10 mouse cellular contexts compared by ENCODE assay signal in genomic region chr8:45507277-45507633, GRCm38 (mm10). TPM values are rescaled to one million over a fixed set of nuclear protein-coding genes. Genes with fewer than 3 reads are reported as not detected.
DNase-seq lines count a peak whose midpoint lies in the region; ATAC-seq lines count a peak whose summit lies in the region.
"Had no signal": no experiment of that assay in that cellular context is flagged by ENCODE, and none has a peak within 500 bp of the region (broad histone marks: within the 10 kb centered on the region; RNA-seq: fewer than 3 reads in every experiment).

No protein-coding gene starts in this region.

- no peak for DNase-seq in heart, adult 8-10 months (ENCODE audit: low spot score)
- no peak for DNase-seq in hindbrain, embryonic 11.5 days (ENCODE audit: low spot score)
- DNase-seq in midbrain, embryonic 14.5 days, result no peak
- DNase-seq in liver, result no peak
- no peak for DNase-seq in left cerebral cortex, postnatal 4 days
- DNase-seq: heart, postnatal 14 days; thymus, postnatal 36 days had no signal

- intact Hi-C loops in left cerebral cortex, postnatal 4 days (cut with DNase I), result no loop called here

- no peak for ATAC-seq in heart, embryonic 15.5 days (replicated peaks; ENCODE audit: insufficient number of reproducible peaks, insufficient read depth, low FRiP score, low read depth)
- ATAC-seq in embryonic facial prominence, embryonic 12.5 days (ENCODE audit: insufficient number of reproducible peaks, insufficient read depth, low FRiP score, low TSS enrichment), result 0 out of 2 replicates have a peak, but pooled peaks have one; percentile 56
- ATAC-seq in hindbrain, embryonic 11.5 days (ENCODE audit: low FRiP score), result peak; percentile 64
- peak; percentile 73 for ATAC-seq in midbrain, embryonic 14.5 days (ENCODE audit: low FRiP score, low TSS enrichment)
- ATAC-seq in granulocyte monocyte progenitor cell, adult 5-6 weeks (replicated peaks; ENCODE audit: poor library complexity, severe bottlenecking), result no peak

- H3K27ac ChIP-seq in heart, embryonic 15.5 days, result no peak overlapping the region
- peak overlapping the region; percentile 8; the same call in 1 of the 2 replicates for H3K27ac ChIP-seq in embryonic facial prominence, embryonic 12.5 days
- no peak overlapping the region for H3K27ac ChIP-seq in hindbrain, embryonic 11.5 days (ENCODE audit: low read depth, low read length)
- H3K27ac ChIP-seq in midbrain, embryonic 14.5 days (replicated peaks; ENCODE audit: low read depth, low read length), result peak overlapping the region; percentile 92

- peak overlapping the region; percentile 46 for H3K4me2 ChIP-seq in heart, embryonic 15.5 days
- H3K4me2 ChIP-seq in embryonic facial prominence, embryonic 12.5 days (replicated peaks), result peak overlapping the region; percentile 50
- H3K4me2 ChIP-seq in hindbrain, embryonic 11.5 days (replicated peaks; ENCODE audit: low read depth, low read length), result peak overlapping the region; percentile 22
- peak overlapping the region; percentile 54 for H3K4me2 ChIP-seq in midbrain, embryonic 14.5 days (ENCODE audit: low read length)

- peak overlapping the region; percentile 9; the same call in 1 of the 2 replicates for H3K4me3 ChIP-seq in heart, embryonic 15.5 days
- H3K4me3 ChIP-seq in embryonic facial prominence, embryonic 12.5 days, result peak overlapping the region; percentile 34
- no peak overlapping the region for H3K4me3 ChIP-seq in hindbrain, embryonic 11.5 days (ENCODE audit: low read depth, low read length)
- H3K4me3 ChIP-seq in midbrain, embryonic 14.5 days (replicated peaks; ENCODE audit: low read depth, low read length), result peak overlapping the region; percentile 43

- no peaks in the 10 kb centered on the region for H3K36me3 ChIP-seq in heart, embryonic 15.5 days
- H3K36me3 ChIP-seq in embryonic facial prominence, embryonic 12.5 days, result no peaks in the 10 kb centered on the region
- H3K36me3 ChIP-seq in hindbrain, embryonic 11.5 days (ENCODE audit: control insufficient read depth, insufficient read depth, low read length), result no peaks in the 10 kb centered on the region
- H3K36me3 ChIP-seq in midbrain, embryonic 14.5 days (ENCODE audit: control insufficient read depth, insufficient read depth, low read length), result no peaks in the 10 kb centered on the region

- no peaks in the 10 kb centered on the region for H3K9me3 ChIP-seq in heart, embryonic 15.5 days (replicated peaks)
- no peaks in the 10 kb centered on the region for H3K9me3 ChIP-seq in embryonic facial prominence, embryonic 12.5 days
- no peaks in the 10 kb centered on the region for H3K9me3 ChIP-seq in hindbrain, embryonic 11.5 days (ENCODE audit: control insufficient read depth, low read length)
- no peaks in the 10 kb centered on the region for H3K9me3 ChIP-seq in midbrain, embryonic 14.5 days (ENCODE audit: control insufficient read depth, low read length)

- WGBS in heart, embryonic 15.5 days, result 67% methylated on average over 8 of the region's 8 CpGs
- 38% methylated on average over 8 of the region's 8 CpGs for WGBS in embryonic facial prominence, embryonic 12.5 days
- 57% methylated on average over 8 of the region's 8 CpGs for WGBS in hindbrain, embryonic 11.5 days
- 29% methylated on average over 8 of the region's 8 CpGs for WGBS in midbrain, embryonic 14.5 days

- no peak overlapping the region for H3K9ac ChIP-seq in heart, embryonic 15.5 days
- no peak overlapping the region for H3K9ac ChIP-seq in embryonic facial prominence, embryonic 12.5 days
- no peak overlapping the region for H3K9ac ChIP-seq in hindbrain, embryonic 11.5 days (ENCODE audit: low read depth, low read length)
- H3K9ac ChIP-seq in midbrain, embryonic 14.5 days (replicated peaks; ENCODE audit: low read length), result peak overlapping the region; percentile 67; the same call in 1 of the 2 replicates

- H3K4me1 ChIP-seq in heart, embryonic 15.5 days (replicated peaks), result 0 out of 2 replicates have a peak, but pooled peaks cover 6% of the 10 kb centered on the region
- peaks cover 10% of the 10 kb centered on the region for H3K4me1 ChIP-seq in embryonic facial prominence, embryonic 12.5 days
- H3K4me1 ChIP-seq in hindbrain, embryonic 11.5 days (replicated peaks; ENCODE audit: control insufficient read depth, insufficient read depth, low read length), result no peaks in the 10 kb centered on the region
- peaks cover 6% of the 10 kb centered on the region for H3K4me1 ChIP-seq in midbrain, embryonic 14.5 days (ENCODE audit: control insufficient read depth, insufficient read depth, low read length)

- no peaks in the 10 kb centered on the region for H3K27me3 ChIP-seq in heart, embryonic 15.5 days
- no peaks in the 10 kb centered on the region for H3K27me3 ChIP-seq in embryonic facial prominence, embryonic 12.5 days
- H3K27me3 ChIP-seq in hindbrain, embryonic 11.5 days (ENCODE audit: control insufficient read depth, insufficient read depth, low read length), result no peaks in the 10 kb centered on the region
- no peaks in the 10 kb centered on the region for H3K27me3 ChIP-seq in midbrain, embryonic 14.5 days (ENCODE audit: control insufficient read depth, insufficient read depth, low read length)

RNA-seq across cellular contexts. Expression of gene Sorbs2, which starts 0.3 kb away (rescaled TPM):
- polyA plus RNA-seq in heart, embryonic 15.5 days (2015; fragmentation: Nextera tagmentation; extraction: Ambion mirVana), result 307 and 382 TPM in 2 replicates
- total RNA-seq in heart, adult 8-10 months (2022), result 100 to 1,000 TPM; 587 to 749 (median 714) TPM
- 31.8 and 38.9 TPM in 2 replicates for polyA plus RNA-seq in embryonic facial prominence, embryonic 12.5 days (2016; fragmentation: Nextera tagmentation; extraction: Ambion mirVana)
- polyA plus RNA-seq in hindbrain, embryonic 11.5 days (2014; fragmentation: Nextera tagmentation; extraction: Ambion mirVana), result 54.9 and 66.1 TPM in 2 replicates
- 72.4 and 81.5 TPM in 2 replicates for polyA plus RNA-seq in midbrain, embryonic 14.5 days (2014; fragmentation: Nextera tagmentation; extraction: Ambion mirVana)
- total RNA-seq in granulocyte monocyte progenitor cell, adult 5-6 weeks (2014; fragmentation: Nextera tagmentation), result not detected in 2 replicates
- total RNA-seq in granulocyte monocyte progenitor cell, adult 5-6 weeks (2017), result not detected in 2 replicates
- total RNA-seq in left cerebral cortex, postnatal 4 days (2021), result 100 to 1,000 TPM; 125 to 130 TPM

Comparison
In these comparisons a context has a peak if more than half of its experiments do, and no peak if none do; other contexts are left out.
1. ATAC-seq: peak in embryonic facial prominence, embryonic 12.5 days (single experiment), hindbrain, embryonic 11.5 days (single experiment) and midbrain, embryonic 14.5 days (single experiment); none in heart, embryonic 15.5 days (single experiment) and granulocyte monocyte progenitor cell, adult 5-6 weeks (single experiment).
2. H3K27ac ChIP-seq: peak in embryonic facial prominence, embryonic 12.5 days (single experiment) and midbrain, embryonic 14.5 days (single experiment); none in heart, embryonic 15.5 days (single experiment) and hindbrain, embryonic 11.5 days (single experiment).
3. Peak in every context shown above with its lines, with median percentiles within 50 percentile points of each other: H3K4me2 ChIP-seq.